Mouse (Mus musculus) forebrain, postnatal 0 days (tissue): ENCODE results near the gene Scaf1. TPM values are rescaled to one million over a fixed set of nuclear protein-coding genes. Genes with fewer than 3 reads are reported as not detected.

ENCODE experiments used
- ATAC-seq: fragments of 200-750 bp; cut with Nextera tagmentation; 2 replicates; pipeline ENCODE4 v1.8.0; 2017; ENCODE audit warnings: mild to moderate bottlenecking, moderate library complexity
- DNase-seq: peaks from one replicate; pipeline ENCODE4 v3.0.0-alpha.2; 2015
- H3K27ac ChIP-seq: fragments of 300-500 bp; sonication (generic); 2 replicates; pipeline ENCODE4 v1.5.1; 2014; ENCODE audit warnings: low read depth, mild to moderate bottlenecking, antibody characterized with exemption, low read length, moderate library complexity, mixed read lengths
- H3K27me3 ChIP-seq: fragments of 300-500 bp; sonication (generic); 2 replicates; pipeline ENCODE4 v1.6.1; 2014; ENCODE audit warnings: mild to moderate bottlenecking, low read length, mixed read lengths; ENCODE audit not compliant: insufficient read depth
- H3K36me3 ChIP-seq: fragments of 300-500 bp; sonication (generic); 2 replicates; pipeline ENCODE4 v1.6.1; 2014; ENCODE audit warnings: mild to moderate bottlenecking, moderate library complexity; ENCODE audit not compliant: insufficient read depth
- H3K4me1 ChIP-seq: fragments of 300-500 bp; sonication (generic); 2 replicates; pipeline ENCODE4 v1.6.1; 2014; ENCODE audit warnings: antibody characterized with exemption; ENCODE audit not compliant: insufficient read depth
- H3K4me2 ChIP-seq: fragments of 300-500 bp; sonication (generic); 2 replicates; pipeline ENCODE4 v1.6.1; 2014; ENCODE audit warnings: low read depth, mild to moderate bottlenecking, moderate library complexity
- H3K4me3 ChIP-seq: fragments of 300-500 bp; sonication (generic); 2 replicates; pipeline ENCODE4 v1.5.1; 2014; ENCODE audit warnings: low read depth, low read length, mixed read lengths
- H3K9ac ChIP-seq: fragments of 300-500 bp; sonication (generic); 2 replicates; pipeline ENCODE4 v1.6.1; 2014; ENCODE audit warnings: mild to moderate bottlenecking
- H3K9me3 ChIP-seq: fragments of 300-500 bp; sonication (generic); 2 replicates; pipeline ENCODE4 v1.6.1; 2016; ENCODE audit warnings: low read length
- CTCF ChIP-seq: sonication (generic); IDR thresholded peaks from 2 replicates; pipeline ENCODE4 v1.5.1; 2016; ENCODE audit warnings: antibody characterized with exemption, control low read depth, low read depth
- WGBS: fragments of 180-500 bp; shearing (Covaris S2); extraction: QIAGEN DNeasy Blood & Tissue Kit; methylation state at CpG from one replicate; pipeline ENCODE4 v1.1.7; 2014; 5-methylcytosine and 5-hydroxymethylcytosine counted together
- polyA plus RNA-seq: library from polyadenylated mRNA; unstranded; fragments of >200 nt; fragmentation: Nextera tagmentation; extraction: Ambion mirVana; gene quantifications from 2 replicates; pipeline ENCODE4 v1.2.1, GENCODE M21; 2015
- total RNA-seq: library from RNA; depleted of rRNA; stranded (reverse); fragments of >200 nt; gene quantifications from 2 replicates; pipeline ENCODE4 v1.2.3, GENCODE M21; 2014; rRNA removed

The Scaf1 gene
- 58.7 and 72.5 TPM in 2 replicates for total RNA-seq
- 43.4 and 50.0 TPM in 2 replicates for polyA plus RNA-seq

GRCm38 (mm10) chr7:45015957-45016612, at the start of gene Scaf1:
Gene Scaf1 (minus strand): TSS chr7:45016363.
- peak within 1 kb of the TSS; percentile 89 for H3K4me2 ChIP-seq
- no peak for TF ChIP-seq CTCF
- H3K4me1 ChIP-seq, result peaks cover 17% of the 10 kb centered on the region
- DNase-seq, result peak; percentile 99
- no peaks in the 10 kb centered on the region for H3K27me3 ChIP-seq
- H3K4me3 ChIP-seq, result peak within 1 kb of the TSS; percentile 69
- H3K27ac ChIP-seq, result peak within 1 kb of the TSS; percentile 78
- H3K9ac ChIP-seq, result peak within 1 kb of the TSS; percentile 93
- H3K36me3 ChIP-seq, result peaks cover 28% of the 10 kb centered on the region
- H3K9me3 ChIP-seq, result no peaks in the 10 kb centered on the region
- ATAC-seq, result peak; percentile 96
- 1% methylated on average over 68 of the region's 69 CpGs for WGBS

DNA sequence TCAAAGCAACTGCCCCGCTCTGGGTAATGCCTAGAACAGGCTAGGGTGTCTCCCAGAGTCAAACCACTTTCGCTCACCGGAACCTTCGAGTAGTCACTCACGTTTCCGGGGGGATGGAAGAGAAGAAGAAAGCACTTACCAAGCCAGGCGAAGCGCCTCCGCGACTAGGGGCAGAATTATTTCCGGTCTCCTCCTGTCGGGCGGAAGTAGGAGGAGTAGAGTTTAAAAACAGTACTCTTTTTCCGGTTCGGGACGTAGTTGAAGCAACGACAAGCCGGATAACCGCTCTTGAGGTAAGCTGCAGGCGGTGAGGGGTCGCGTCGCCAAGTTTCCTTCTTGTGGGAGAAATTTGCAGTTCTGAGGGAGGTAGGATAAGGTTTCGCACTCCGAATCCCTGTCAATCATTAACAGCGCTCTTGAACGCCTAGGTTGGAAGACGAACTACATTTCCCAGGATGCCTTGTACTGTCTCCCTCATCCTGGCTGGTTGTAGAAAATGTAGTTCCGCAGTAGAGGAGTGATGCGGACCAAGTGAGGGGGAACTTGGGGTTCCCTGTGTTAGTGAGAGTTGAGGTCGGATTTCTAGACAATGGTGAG, 46.2 kb upstream of the Scaf1 start, which contains the start of the genes Nosip and Prrg2:
Nosip (plus strand) TSS at position 191 of the 597 bp plus-strand sequence.
Prrg2 (minus strand) TSS at position 439 of the 597 bp plus-strand sequence.
- H3K27ac ChIP-seq, result peak within 1 kb of the TSS; percentile 93
- H3K4me1 ChIP-seq, result peaks cover 13% of the 10 kb centered on the region
- H3K4me2 ChIP-seq, result peak within 1 kb of the TSS; percentile 54
- H3K27me3 ChIP-seq, result no peaks in the 10 kb centered on the region
- DNase-seq (peak; percentile 98), ATAC-seq (peak; percentile 93)
- H3K4me3 ChIP-seq, result peak within 1 kb of the TSS; percentile 56
- 2% methylated on average over 31 of the region's 31 CpGs for WGBS
- peak; percentile 33 for TF ChIP-seq CTCF
- no peaks in the 10 kb centered on the region for H3K9me3 ChIP-seq
- no peaks in the 10 kb centered on the region for H3K36me3 ChIP-seq
- H3K9ac ChIP-seq, result peak within 1 kb of the TSS; percentile 54

- H3K27ac ChIP-seq, result peak overlapping the region; percentile 46; the same call in 1 of the 2 replicates
- no peaks in the 10 kb centered on the region for H3K27me3 ChIP-seq
- peaks cover 13% of the 10 kb centered on the region for H3K4me1 ChIP-seq
- ATAC-seq, result no peak
- no peaks in the 10 kb centered on the region for H3K9me3 ChIP-seq
- WGBS, result 15% methylated on average over 11 of the region's 11 CpGs
- H3K4me3 ChIP-seq, result peak overlapping the region; percentile 56; the same call in 1 of the 2 replicates
- H3K9ac ChIP-seq, result peak overlapping the region; percentile 54; the same call in 1 of the 2 replicates
- no peaks in the 10 kb centered on the region for H3K36me3 ChIP-seq
- H3K4me2 ChIP-seq, result peak overlapping the region; percentile 54
- DNase-seq, result no peak
- no peak for TF ChIP-seq CTCF
These were observed 45.4 kb upstream of the Scaf1 start for GRCm38 (mm10) chr7:45061532-45062075.

DNA sequence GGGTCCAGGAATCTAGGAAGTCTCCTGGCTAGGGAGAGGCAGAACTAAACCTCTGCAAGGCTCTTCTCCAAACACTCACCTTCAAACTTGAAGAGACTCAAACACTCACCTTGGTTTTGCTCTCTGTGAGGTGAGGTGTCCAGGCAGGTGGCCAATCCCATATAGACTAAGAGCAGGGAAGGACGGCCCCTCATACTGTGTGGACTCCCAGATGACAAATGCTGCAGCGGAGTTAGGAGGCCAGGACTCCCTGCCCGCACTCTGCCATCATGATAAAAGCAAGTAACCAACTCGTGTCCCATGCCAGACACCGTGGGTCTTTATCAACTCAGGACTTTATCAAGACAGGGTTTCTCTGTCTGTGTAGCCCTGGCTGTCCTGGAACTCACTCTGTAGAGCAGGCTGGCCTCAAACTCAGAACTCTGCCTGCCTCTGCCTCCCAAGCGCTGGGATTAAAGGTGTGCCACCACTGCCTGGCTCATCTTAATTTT, 44.5 kb upstream of the Scaf1 start:
- Histone ChIP-seq H3K4me3 (no peak overlapping the region), H3K4me1 (peaks cover 13% of the 10 kb centered on the region), H3K9me3 (no peaks in the 10 kb centered on the region), H3K27ac (no peak overlapping the region), H3K9ac (no peak overlapping the region), H3K4me2 (no peak overlapping the region), H3K36me3 (no peaks in the 10 kb centered on the region), H3K27me3 (no peaks in the 10 kb centered on the region)
- no peak for ATAC-seq
- no peak for DNase-seq
- no peak for TF ChIP-seq CTCF
- 95% methylated on average over 6 of the region's 6 CpGs for WGBS

GRCm38 (mm10) chr7:45058607-45059571, 42.7 kb upstream of the Scaf1 start:
- Histone ChIP-seq H3K9ac (0 out of 2 replicates have a peak overlapping the region, but pooled peaks have one; percentile 3), H3K36me3 (no peaks in the 10 kb centered on the region), H3K4me3 (no peak overlapping the region), H3K4me2 (no peak overlapping the region), H3K27ac (peak overlapping the region; percentile 67), H3K9me3 (no peaks in the 10 kb centered on the region), H3K27me3 (no peaks in the 10 kb centered on the region), H3K4me1 (peaks cover 13% of the 10 kb centered on the region)
- DNase-seq (peak; percentile 56), ATAC-seq (peak; percentile 24)
- no peak for TF ChIP-seq CTCF
- WGBS, result 76% methylated on average over 10 of the region's 10 CpGs

DNA sequence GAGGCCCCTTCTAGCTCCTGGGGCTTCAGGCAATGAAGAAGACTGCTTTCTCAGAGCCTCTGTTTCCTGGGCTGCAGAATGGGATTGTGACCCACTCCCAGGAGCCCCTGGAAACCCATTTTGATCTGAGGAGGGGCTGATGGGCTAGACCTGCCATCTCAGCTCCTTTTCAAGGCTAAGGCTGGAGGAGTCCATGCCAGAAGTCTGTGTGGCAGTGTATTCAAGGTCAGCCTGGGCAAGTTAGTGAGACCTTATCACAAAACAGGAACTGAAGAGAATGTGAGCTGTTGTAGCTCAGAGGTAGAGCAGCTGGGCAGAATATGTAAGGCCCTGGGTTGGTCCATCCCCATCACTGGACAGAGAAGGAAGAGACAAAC, 40.8 kb upstream of the Scaf1 start:
- H3K4me3 ChIP-seq, result no peak overlapping the region
- no peak overlapping the region for H3K27ac ChIP-seq
- ATAC-seq (no peak), DNase-seq (no peak)
- no peak for TF ChIP-seq CTCF
- peaks cover 13% of the 10 kb centered on the region; the same call in 1 of the 2 replicates for H3K4me1 ChIP-seq
- no peak overlapping the region for H3K4me2 ChIP-seq
- H3K27me3 ChIP-seq, result no peaks in the 10 kb centered on the region
- H3K36me3 ChIP-seq, result no peaks in the 10 kb centered on the region
- H3K9me3 ChIP-seq, result no peaks in the 10 kb centered on the region
- H3K9ac ChIP-seq, result no peak overlapping the region
